Mouse (Mus musculus) left cerebral cortex, postnatal 4 days (tissue): Measurements from ENCODE around the gene 1700113H08Rik. TPM values are rescaled to one million over a fixed set of nuclear protein-coding genes. Genes with fewer than 3 reads are reported as not detected.

ENCODE experiments used
- DNase-seq: peaks from one replicate; pipeline ENCODE4 v3.0.0-alpha.2; 2022
- intact Hi-C: fragments of 180-260 bp; cut with DNase I; formaldehyde crosslinking; loops from one replicate; pipeline ENCODE4 v1.15.1; 2025
- total RNA-seq, 2 experiments: library from RNA; stranded (reverse); gene quantifications; 2 replicates each; pipeline ENCODE4 v1.2.3; 2021

Gene 1700113H08Rik
- total RNA-seq, 2 experiments from 2014 or later: not detected

DNA sequence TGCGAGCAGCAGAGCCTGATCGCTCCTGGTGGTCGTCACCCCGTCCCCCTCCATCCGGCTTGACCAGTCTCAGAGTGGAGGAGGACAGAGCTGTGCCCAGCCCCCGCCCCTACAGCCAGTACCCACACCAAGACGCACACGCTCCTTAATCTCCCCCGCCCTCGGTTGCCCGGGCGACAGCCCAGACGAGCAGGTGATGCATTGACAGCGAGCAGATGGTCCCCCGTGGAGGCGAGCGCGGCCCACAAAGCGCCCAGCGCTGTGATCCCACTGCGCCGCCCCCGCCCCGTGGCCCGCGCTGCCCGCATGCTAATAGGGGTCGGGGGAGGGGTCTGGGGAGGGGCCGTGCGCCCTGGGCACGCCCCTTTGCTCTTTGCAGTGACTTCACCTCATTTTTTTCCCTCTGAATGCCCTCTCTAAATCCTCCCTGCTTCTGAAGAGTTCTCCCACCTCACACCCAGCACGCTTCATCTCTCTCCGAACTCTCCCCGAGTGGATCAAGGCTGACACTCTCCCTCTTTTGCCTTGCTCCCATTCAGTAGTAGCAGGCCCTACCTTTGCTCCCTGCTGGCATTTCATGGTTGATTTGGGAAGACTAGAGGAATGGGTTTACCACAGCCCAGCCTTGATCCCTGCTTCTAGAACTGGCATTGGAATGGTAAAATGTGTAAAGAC, 543 bp downstream of the 1700113H08Rik start:
- intact Hi-C loops: no loop called here
- peak; percentile 88 for DNase-seq

DNA sequence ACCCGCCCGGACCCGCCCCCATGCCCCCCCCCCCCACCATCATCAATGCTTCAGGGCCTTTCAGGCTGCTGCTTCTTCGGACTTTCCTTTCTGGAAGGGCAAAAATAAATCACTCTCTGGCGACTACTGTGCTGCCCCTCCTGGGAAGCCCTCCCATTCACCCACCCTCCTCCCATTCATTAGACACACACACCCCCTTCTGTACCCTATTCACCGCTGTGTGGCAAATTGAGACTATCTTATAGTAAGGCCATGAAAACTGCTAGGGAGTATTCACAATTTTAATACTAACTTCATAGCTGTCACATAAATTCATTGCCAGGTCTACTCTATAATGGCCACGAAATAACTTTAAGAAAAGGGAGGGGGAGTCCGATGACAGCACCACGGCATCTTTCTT, 1.1 kb downstream of the 1700113H08Rik start:
- DNase-seq: peak; percentile 6
- intact Hi-C loops: no loop called here

DNA sequence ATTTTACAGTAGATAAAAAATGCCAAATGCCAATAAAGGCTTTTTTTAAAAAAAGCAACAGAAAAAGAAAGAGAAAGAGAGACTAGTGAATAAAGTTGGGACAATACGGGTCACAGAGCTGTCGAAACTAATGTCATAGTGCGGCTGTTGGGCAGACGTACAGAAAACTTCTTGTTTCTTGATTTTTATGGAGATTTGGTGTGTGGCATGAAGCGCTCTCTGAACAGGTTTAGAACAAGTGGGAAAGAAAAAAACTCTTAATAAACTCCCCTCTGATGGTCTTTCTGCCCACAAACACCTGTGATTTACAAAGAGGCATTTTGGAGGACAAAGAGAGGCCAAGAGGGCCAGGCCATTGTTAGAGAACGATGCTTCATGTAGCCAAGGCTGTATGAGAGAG, 1.6 kb downstream of the 1700113H08Rik start:
- no peak for DNase-seq
- intact Hi-C loops: no loop called here

DNA sequence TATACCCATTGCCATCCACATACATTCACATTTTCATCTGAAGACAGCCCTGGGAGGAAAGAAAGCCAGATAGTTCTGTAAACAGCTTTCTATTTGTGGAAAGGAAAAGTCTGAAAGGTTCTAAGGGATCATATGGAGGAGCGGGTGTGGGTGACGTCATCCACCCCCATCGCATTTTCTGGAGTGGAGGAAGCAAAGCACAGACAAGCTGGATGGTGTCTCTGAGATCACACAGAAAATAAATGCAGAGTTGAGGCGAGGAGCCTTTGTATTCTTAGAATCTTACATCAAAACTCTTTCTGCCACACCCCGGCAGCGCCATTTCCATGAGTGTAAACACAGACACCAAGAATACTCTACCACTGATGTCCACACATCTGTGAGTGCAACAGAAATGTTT, 26.4 kb downstream of the 1700113H08Rik start:
- DNase-seq: no peak
- intact Hi-C loops: no loop called here

DNA sequence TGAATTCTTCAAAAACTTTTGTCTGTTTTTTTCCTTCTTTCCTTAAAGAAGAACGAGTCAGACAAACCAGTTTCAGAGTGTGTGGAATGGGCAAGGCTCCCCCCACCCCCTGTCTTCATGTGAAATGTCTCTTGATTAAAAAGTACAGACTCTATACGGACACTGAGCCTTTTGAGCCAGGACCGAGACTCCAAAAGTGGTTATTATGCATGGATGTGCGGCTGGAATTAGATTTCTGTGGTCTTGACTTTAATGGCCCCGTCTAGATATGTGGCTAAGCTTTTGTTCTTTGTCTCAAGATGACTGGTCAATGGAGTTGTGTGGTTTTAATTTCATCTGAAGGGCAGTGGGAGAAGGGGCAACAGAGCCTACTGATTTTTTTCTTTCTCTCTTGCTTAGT, 29.8 kb downstream of the 1700113H08Rik start:
- intact Hi-C loops: no loop called here
- no peak for DNase-seq

DNA sequence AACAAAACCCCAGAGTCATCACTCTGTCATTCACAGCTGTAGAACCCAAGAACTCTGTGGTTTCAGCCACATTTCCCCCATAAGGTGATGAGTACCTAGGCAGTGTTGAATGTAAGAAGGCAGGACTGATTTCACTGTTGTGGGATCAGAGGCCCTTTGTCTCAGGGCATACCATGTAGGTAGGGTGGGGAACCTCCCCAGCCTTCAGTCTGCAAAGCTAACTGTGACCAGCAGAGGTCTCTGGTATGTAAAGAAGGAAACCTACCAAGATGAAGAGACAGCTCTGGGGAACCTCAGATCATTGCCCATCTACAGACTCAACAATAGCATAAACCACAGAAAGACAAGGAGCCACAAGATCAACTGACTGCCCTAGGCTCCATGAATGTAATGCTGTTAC, 36.4 kb downstream of the 1700113H08Rik start:
- peak; percentile 22 for DNase-seq
- intact Hi-C loops: loop anchor here (5.0 kb wide), 2 partner anchors 178 to 408 kb away; no protein-coding TSS in a partner anchor

DNA sequence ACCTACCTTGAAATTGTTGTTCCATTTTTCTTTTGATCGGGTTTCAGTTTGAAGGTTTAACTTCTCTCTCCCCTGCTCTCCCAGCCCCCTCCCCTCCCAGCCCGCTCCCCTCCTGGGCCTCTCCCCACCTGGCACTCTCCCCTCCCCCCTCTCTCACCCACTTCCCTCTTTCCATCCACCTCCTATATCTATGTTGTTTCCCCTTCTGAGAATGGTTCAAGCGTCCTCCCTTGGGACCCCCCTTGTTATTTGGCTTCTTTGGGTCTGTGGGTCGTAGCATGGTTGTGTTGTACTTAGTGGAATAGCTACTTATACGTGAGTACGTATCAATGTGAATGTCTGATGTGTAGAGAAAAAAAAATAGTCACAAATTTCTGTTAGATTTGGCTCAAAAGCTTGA, 40.9 kb downstream of the 1700113H08Rik start:
- DNase-seq: no peak
- intact Hi-C loops: no loop called here

DNA sequence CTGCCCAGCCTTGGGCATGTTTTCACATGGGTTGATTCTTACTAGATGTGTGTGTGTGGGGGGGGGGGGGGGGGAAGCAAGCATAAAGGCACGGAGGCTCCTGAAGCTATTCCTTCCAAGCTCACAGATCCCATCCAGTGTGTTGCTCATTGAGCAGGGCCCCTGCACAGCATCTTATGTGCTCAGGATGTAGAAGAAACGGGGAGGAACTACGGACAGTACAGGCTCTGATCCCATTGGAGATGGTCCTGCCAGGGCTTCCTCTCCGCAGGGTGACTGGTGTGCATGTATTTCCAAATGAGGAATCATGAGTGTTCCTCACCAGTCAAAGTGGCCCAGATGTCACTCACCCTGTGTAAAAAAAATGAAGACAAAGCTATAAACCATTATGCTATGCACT, 42.8 kb downstream of the 1700113H08Rik start:
- no peak for DNase-seq
- intact Hi-C loops: no loop called here

DNA sequence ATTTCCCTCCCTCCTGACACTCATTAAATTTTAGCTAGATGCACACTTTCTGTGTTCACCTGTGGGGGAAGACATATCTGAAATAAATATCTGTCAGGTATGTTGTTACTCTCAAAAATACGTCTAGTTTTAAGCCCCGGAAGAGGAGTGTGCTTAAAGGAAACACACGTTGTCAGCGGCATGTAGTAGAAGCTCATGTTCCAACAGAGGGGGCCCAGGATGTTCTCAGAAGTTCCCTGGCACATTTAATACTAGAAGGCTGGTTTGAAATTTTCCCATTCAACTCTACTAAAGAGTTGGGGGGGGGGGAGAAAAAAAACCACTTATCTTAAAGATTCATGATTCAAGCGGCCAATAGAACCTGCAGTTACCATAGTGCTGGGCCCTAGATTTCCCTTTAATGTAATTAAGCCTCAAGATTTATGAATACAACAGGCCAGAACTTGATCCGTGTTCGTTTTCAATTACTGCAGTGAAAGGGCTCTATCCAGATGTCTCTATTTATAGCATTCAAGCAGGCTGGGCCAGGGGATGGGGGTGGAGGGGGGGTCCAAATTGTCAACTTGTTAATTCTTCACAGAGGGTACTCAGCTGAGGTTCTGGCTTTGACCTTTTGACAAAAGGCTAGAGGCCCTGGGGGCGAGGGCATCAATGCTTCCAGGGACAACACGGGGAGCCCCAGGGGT, 43.6 kb downstream of the 1700113H08Rik start:
- intact Hi-C loops: no loop called here
- DNase-seq: no peak

DNA sequence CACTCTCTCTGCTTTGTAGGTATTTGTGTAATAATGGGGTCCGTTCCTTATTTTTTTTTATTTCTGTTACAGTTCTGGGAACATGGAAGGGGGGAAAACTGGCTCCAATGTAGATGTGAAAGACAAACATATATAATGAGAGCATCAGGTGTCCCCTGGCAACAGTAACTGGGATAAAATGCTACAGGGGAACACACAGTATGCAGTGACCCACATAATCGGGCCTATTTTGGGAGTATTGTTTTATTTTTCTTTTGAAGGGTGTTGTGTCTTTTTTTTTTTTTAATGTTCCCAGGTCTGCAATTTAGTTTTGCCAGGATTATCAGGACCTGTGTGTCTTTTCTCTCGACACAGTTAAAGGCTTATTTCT, 44.1 kb downstream of the 1700113H08Rik start:
- intact Hi-C loops: no loop called here
- no peak for DNase-seq

DNA sequence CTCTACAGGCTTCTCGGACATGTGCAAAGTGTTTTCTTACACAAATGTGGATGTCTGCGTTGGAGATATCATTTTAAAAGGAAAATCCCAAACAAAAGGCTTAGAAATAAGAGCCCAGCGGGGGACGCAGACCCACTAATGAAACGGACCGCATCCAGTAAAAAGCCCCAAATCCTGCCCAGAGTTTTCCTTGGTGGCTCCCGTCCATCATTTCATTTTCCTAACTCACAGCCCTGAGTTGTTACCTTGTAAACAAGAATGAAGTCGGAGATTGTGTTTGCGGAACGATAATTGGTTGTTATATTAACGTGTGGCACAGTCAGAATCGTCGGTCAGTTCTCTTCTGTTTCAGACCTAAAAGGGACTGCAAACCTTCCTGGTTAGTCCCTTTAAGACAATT, 44.6 kb downstream of the 1700113H08Rik start:
- no peak for DNase-seq
- intact Hi-C loops: no loop called here

DNA sequence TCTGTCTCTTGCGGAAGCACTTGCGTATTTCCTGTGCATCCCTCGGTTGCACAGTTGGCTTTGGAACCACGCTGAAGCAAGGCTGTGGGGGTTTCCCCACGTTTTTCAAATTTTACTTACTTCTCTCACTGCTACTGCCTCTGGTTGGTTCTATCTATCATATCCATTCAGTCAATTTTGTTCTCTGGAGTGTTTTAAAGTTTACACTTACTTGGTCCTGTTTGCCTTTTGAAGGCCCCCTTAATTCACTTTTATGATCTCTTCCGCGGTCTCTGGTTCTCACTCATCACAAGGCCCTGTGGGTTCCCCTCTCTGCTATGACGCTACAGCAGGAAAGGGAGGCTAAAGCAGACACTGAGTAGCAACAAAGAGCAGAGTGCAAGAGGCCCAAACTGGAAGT, 45.4 kb downstream of the 1700113H08Rik start:
- intact Hi-C loops: no loop called here
- DNase-seq: no peak

DNA sequence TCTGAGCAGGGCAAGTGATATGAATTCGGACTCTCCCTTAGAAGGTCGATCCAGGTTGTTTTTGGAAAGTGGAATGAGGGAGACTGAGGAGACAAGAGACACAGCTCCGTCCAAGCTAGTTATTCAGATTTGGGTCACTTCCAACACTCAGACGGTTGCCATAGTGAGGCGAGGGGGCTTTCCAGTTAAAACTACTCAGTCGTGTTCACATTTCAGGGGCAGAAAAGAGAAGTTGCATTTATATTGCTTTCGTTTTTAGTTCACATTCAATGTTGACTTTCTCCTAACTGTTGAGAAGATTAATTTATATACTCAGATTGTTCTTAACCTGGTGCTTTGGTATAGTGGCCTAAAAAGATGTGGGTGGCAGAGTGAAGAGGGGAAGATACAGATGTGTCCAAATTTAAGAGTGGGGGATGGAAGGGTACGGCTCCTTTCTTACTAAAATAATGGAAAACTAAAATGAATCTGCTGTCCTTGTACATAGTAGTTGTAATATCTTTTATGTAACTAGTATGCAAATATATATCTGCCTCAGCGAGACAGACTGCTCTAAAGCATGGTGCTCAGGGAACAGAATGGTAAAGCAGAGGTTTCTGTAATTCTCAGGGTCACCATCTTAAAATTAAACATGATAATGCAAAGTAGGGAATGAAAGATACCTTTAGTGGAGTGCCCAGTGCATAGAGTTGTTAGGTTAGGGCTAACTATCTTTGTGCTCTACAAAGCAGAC, 49.9 kb downstream of the 1700113H08Rik start:
- intact Hi-C loops: no loop called here
- no peak for DNase-seq

DNA sequence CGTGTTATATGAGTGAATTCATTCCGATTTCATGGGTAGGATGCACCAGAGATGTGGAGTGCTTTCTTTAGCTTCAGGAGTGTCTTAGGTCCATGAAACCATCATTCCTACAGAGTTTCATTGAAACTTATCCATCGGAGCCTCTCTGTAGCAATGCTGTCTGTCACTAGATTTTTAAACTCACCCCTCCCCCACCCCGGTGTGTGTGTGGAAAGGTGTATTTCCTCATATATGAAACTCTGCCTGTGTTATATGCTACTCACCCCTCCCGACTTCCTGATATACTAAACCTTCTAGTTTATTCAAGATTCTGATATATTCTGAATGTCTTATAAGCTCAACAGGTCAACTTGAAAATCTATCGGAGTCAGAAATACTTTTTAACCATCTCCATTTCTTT, 50.5 kb downstream of the 1700113H08Rik start:
- no peak for DNase-seq
- intact Hi-C loops: no loop called here

DNA sequence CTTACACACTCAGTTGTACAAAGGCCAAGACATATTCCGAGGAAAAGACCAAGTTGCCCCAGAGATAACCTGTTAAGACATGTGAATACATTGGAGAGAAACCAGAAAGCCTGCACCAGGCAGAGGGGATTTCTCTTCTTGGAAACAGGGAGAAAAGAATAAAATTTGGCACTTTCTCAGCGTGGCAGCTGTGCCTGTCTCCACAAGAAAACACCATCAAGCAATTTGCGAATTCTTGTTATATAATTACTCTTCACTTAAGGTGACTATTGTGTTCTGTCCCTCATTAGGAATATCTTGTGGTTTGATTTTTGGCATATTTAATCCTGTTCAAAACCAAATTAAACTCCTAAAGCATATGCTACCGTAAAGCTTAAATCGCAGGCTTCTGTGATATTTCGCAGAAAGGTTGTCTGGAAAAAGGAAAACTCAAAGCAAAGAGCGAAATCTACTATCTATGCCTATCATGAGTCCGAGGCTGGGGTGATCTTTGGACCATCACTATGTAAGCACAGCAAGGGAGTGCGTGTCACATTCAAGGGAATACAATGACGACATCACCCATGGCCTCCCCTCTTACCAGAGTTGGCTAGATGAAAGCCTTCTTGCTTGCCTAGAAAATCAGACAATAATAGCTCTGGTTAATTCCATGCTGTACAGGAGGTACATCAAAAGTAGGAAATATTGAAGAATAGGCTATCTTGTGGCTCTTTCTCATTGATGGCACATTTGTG, 51.4 kb downstream of the 1700113H08Rik start:
- intact Hi-C loops: no loop called here
- DNase-seq: no peak

DNA sequence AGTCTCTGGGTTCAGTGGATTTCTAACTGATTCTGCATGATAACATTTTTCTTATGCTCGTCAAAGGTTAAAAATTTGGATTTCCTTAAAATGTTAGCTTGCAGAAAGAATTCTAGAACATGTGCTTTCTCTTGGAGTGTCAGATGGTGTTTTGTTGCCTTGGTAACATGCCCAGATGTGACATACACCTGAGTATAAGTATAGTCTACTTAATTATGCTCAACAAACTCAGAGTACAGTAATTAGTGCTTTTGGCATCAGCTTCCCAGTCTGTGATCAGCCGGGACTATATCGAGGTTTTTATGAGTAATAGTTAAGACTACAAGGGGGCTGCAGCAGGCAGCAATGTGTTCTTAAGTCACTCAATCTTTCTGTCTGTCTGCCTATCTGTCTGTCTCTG, 53.1 kb downstream of the 1700113H08Rik start:
- intact Hi-C loops: no loop called here
- DNase-seq: no peak

DNA sequence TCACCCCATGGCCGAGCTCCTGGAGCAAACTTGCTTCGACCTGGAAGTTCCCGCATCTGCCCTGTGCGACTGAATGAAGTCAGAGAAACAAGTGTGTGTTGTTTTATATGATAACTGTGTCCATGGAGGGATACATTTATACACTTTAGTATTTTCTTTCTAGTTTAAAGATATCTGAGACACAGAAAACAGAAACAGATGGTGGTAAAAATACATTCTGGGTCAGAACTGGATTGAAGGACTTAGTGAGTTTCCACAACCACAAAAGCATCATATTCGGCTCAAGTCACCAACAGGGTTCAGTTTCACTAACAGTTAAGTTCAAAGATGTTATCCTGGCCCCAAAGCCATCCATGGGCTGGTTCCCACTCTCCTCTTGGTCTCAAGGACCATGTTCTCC, 67.2 kb downstream of the 1700113H08Rik start:
- intact Hi-C loops: no loop called here
- no peak for DNase-seq

DNA sequence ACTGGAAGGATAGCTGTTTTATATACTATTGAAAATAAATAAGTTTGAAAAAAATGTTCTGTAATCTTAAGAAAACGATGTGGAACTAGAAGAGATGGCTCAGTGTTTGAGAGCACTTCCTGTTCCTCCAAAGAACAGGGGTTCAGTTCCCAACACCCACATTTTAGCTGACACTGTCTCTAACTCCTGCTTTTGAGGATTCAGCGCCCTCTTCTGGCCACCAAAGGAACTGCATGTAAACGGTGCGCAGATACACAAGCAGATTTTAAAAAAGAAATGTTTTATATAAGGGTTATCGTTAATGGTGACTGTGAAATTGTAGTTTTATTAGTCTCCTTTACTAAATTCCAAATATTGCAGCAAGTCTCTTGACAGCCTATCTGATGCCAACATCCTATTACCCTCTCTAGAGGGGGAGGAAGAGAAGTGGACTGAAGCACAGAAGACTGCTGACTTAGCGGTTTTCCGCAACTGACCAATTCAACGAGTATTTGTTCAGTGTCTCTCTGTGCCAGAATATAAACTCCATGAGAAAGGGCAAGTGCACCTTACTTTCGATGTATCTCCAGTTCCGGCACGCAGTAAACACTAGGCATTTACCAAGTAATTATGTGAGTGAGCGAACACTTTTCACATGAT, 68.5 kb downstream of the 1700113H08Rik start:
- intact Hi-C loops: no loop called here
- no peak for DNase-seq

DNA sequence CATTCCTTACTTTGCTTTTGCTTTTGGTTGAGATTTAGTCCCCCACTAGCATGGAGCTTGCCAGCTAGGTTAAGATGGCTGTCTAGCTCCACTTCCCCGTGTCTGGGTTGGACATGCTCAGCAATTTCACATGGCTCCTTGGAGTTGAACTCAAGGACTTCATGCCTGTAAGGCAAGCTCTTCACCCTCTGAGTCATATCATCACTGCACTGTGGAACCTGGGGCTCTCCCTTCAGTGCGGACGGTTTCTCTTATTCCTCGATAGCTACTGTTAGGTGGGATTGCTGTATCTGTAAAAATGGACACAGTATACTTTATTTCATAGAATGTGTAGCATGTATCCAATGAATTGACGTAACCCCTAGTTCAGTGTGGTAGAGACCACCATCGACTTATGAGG, 93.2 kb downstream of the 1700113H08Rik start:
- DNase-seq: no peak
- intact Hi-C loops: no loop called here

DNA sequence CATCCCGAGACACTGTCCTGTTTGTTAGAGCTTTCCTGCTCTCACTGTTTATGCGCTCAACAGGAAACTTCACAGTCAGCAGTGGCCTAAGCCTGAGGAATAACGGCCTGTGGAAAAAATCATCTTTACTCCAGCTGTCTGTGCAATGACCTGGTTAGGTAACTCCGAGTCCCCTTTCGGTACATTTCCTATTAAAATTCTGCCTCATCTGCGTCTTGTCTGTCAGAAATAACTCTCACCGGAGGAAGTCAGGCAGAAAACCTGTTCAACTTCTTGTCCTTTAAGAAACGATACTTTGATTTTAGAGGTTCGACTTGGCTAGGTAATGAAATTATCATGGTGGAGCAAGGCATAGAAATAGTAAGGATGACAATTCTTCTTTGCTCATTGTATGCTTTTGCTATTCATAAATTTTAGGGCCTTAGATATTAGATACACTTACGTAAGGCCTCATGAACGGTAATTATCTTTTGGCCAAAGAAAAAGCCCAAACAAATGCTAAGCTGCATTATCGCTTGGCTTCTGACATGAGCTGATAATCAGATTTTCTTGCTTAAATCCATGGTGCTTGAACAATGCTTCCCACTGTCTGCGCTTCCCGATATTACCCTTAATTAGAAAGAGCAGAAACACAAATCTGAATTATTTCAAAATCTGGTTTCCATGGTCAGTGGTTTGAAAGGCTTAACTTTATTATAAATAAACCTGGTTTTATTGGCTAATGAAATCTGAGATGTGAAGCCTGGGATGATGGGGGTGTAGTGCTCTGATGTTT, 96.1 kb downstream of the 1700113H08Rik start:
- intact Hi-C loops: no loop called here
- DNase-seq: no peak
